Mouse (Mus musculus): ENCODE data around the gene Fbln7. TPM values are rescaled to one million over a fixed set of nuclear protein-coding genes. Genes with fewer than 3 reads are reported as not detected.

Gene Fbln7
- polyA plus RNA-seq (2012; rRNA removed): 3.4 and 3.6 TPM in 2 replicates

DNA sequence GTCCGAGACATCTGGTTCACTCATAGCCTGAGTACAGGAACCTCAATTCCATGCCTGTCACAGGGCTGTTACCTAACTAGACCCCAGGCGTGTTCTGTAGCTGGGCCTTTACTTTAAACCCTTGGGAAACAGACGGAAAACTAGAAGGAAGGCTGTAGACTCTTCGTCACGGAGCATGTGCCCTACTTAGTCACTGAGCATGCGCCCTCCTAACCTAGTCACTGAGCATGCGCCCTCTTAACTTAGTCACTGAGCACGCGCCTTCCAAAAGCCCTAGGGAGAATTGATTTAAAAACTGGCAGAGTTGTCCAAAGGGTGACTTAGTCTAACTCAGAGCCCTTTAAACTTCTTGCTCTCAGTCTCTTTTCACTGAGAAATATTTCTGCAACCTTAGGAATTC lies at the start of gene Fbln7:
TSS of gene Fbln7 (plus strand) at position 346 of the 400 bp plus-strand sequence.
- TF ChIP-seq CTCF (IDR thresholded peaks at IDR 0.05; ENCODE audit: borderline replicate concordance, insufficient read depth, low read depth, low read length): no peak
- no peak for TF ChIP-seq POLR2A (IDR thresholded peaks at IDR 0.05; ENCODE audit: borderline replicate concordance, insufficient read depth, low read length)

DNA sequence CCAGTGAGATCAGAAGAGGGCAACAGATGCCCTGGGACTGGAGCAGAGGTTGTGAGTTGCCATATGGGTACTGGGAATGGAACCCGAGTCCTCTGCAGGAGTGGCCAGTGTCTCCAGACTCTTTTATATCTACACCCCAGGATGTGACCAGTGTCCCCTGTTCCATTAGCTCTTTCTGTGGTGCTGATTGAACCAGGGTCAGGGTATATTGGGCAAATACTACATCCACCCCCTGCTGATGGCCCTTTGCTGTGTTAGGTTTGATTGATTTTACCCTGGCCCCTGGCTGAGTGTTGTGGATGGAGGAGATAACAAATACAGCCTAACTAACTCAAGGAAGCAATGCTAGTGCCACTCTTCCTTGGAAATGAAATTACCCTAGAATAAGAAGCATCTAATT lies 46.5 kb upstream of the Fbln7 start:
- Histone ChIP-seq H3K27ac (ENCODE audit: insufficient read depth, low read length) (no peak overlapping the region), H3K4me3 (replicated peaks; ENCODE audit: insufficient read depth, low read depth, low read length) (no peak overlapping the region), H3K27me3 (ENCODE audit: control insufficient read depth, insufficient read depth, low read length) (no peaks in the 10 kb centered on the region), H3K4me1 (ENCODE audit: control insufficient read depth, insufficient read depth, low read length) (peaks cover 12% of the 10 kb centered on the region)
- no peak for DNase-seq
- 66% methylated on average over 1 of the region's 1 CpGs for WGBS
- TF ChIP-seq CTCF (IDR thresholded peaks at IDR 0.05; ENCODE audit: borderline replicate concordance, insufficient read depth, low read depth, low read length) (no peak), POLR2A (IDR thresholded peaks at IDR 0.05; ENCODE audit: borderline replicate concordance, insufficient read depth, low read length) (no peak)

More for the DNA sequence above, at the start of gene Fbln7:
- Histone ChIP-seq H3K27me3 (ENCODE audit: control insufficient read depth, insufficient read depth, low read length) (no peaks in the 10 kb centered on the region), H3K4me1 (ENCODE audit: control insufficient read depth, insufficient read depth, low read length) (no peaks in the 10 kb centered on the region), H3K27ac (ENCODE audit: insufficient read depth, low read length) (no peak within 1 kb of the TSS), H3K4me3 (replicated peaks; ENCODE audit: insufficient read depth, low read depth, low read length) (peak within 1 kb of the TSS; percentile 50)
- 90% methylated on average over 9 of the region's 9 CpGs for WGBS
- no peak for DNase-seq

DNA sequence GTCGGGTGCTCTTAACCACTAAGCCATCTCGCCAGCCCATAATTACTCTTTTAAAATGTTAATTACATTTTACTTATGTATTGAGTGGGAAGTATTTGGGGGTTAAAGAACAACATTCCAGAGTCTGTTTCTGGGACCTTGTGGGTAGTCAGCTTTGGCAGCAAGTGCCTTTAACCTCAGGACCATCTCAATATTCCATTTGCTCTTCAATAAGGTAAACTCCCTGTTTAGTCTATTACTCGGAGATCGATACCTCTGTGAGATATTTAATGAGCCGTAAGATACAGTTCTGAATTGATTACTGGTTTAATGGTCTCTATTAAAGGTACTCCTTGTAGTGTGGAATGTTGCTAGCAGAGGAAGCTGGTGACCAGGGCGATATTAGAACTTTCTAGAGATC lies 45.9 kb upstream of the Fbln7 start:
- 31% methylated on average over 6 of the region's 6 CpGs for WGBS
- no peak for TF ChIP-seq POLR2A (IDR thresholded peaks at IDR 0.05; ENCODE audit: borderline replicate concordance, insufficient read depth, low read length)
- Histone ChIP-seq H3K27ac (ENCODE audit: insufficient read depth, low read length) (no peak overlapping the region), H3K4me1 (ENCODE audit: control insufficient read depth, insufficient read depth, low read length) (peaks cover 15% of the 10 kb centered on the region), H3K27me3 (ENCODE audit: control insufficient read depth, insufficient read depth, low read length) (no peaks in the 10 kb centered on the region), H3K4me3 (replicated peaks; ENCODE audit: insufficient read depth, low read depth, low read length) (no peak overlapping the region)
- DNase-seq: no peak

DNA sequence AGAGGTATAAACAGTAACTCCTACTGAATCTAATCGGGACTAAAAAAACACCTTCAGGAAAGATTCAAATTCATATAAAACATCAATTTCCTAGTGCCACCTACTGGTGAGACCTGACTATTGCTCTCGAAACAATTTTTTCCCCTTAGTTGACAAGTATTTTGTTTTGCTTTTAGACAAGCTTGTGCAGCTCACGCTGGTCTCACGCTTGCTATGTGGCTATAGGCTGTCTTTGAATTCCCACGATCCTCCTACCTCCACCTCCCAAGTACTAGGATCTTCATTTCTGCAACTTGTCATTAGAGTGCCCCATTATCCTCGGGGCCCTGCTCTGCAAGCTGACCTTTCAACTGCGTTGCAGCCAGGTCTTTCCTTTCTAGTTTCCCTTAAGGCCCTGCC lies 45.4 kb upstream of the Fbln7 start:
- H3K27me3 ChIP-seq (ENCODE audit: control insufficient read depth, insufficient read depth, low read length): no peaks in the 10 kb centered on the region
- TF ChIP-seq CTCF (IDR thresholded peaks at IDR 0.05; ENCODE audit: borderline replicate concordance, insufficient read depth, low read depth, low read length) (peak; percentile 41; the same call in 1 of the 2 replicates), POLR2A (IDR thresholded peaks at IDR 0.05; ENCODE audit: borderline replicate concordance, insufficient read depth, low read length) (peak; percentile 29; the same call in 1 of the 2 replicates)
- peak overlapping the region; percentile 67 for H3K4me3 ChIP-seq (replicated peaks; ENCODE audit: insufficient read depth, low read depth, low read length)
- H3K4me1 ChIP-seq (ENCODE audit: control insufficient read depth, insufficient read depth, low read length): peaks cover 15% of the 10 kb centered on the region
- H3K27ac ChIP-seq (ENCODE audit: insufficient read depth, low read length): peak overlapping the region; percentile 20; the same call in 1 of the 2 replicates
- 0% methylated on average over 7 of the region's 7 CpGs for WGBS
- no peak for DNase-seq

DNA sequence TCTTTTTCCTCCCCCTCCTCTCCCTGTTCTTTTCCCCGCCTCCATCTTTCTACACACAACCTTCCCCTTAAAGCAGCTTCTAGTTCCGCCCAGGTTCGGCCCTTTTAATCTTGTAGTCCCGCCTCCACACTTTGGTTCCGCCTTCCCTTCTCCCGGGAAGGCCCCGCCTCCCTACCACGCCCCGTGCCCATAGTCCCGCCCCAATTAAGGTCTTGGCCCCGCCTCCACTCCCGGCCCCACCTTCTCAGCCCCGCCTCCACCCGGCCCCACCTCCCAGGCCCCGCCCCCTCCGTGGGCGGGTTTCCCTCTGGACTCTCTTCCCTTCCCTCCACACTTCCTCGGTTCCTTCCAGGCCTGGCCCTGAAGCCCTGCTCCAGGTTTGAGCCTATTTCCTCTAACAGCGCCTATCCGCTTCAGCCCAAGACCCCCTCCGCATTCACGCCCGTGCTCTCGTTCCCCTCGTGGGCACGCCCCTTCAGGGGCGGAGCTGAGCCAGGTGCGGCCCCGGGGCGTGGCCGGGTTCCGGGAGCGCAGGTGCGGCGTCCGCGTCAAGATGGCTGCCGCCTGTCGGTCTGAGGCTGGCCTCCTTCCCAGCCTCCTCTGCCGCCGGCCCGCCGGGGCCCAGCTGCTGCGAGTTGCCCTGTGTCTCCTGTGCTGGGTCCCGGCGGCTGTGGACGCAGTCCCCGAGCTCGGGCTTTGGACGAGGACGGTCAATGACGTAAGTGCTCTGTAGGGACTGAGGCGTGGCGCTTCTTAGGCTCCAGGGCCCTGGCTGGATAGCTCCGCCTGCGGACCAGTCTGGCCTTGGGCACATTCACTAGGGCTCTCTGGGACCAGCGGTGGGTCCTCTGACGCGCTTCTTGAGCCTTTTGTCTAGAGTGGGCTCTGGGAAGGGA lies 44.7 kb upstream of the Fbln7 start, which contains the start of gene Tmem87b:
TSS of gene Tmem87b (plus strand) at position 333 of the 896 bp plus-strand sequence.
- Histone ChIP-seq H3K27me3 (ENCODE audit: control insufficient read depth, insufficient read depth, low read length) (no peaks in the 10 kb centered on the region), H3K4me1 (ENCODE audit: control insufficient read depth, insufficient read depth, low read length) (peaks cover 15% of the 10 kb centered on the region), H3K4me3 (replicated peaks; ENCODE audit: insufficient read depth, low read depth, low read length) (peak within 1 kb of the TSS; percentile 88), H3K27ac (ENCODE audit: insufficient read depth, low read length) (peak within 1 kb of the TSS; percentile 95)
- TF ChIP-seq POLR2A (IDR thresholded peaks at IDR 0.05; ENCODE audit: borderline replicate concordance, insufficient read depth, low read length): peak; percentile 83
- TF ChIP-seq CTCF (IDR thresholded peaks at IDR 0.05; ENCODE audit: borderline replicate concordance, insufficient read depth, low read depth, low read length): no peak
- peak; percentile 95 to 99 for DNase-seq
- under 1% methylated on average over 59 of the region's 59 CpGs for WGBS

DNA sequence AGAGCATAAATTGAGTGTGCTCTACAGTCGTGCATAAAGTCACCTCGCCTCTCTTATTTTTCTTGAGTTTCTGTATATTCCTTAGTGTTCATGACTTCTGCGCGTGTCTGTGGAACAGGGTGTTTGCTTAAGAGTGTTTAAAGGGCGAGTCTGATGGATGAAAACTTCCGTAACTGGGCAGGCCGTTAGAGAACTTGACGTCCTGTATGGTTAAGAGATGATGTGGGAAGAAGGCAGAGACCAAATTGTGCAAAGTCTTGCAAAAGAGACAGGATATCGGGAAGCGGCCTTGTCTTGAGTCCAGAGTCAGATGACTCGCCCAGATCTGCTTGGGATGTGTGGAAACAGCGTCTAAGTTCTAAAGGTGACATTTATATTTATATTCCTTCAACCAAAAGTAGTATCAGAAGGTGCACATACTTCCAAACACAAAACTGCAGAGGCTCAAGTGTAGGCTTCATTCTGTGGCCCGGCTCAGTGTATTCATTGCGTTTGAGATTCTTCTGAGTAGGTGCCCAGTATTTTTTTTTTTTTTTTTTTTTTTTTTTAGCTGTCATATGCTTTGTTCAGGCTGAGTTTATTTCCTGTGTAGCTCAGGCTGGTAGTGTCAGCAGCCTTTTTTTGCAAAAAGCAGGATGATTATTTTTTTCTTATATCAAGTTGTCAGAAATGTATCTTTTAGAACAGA lies 43.7 kb upstream of the Fbln7 start:
- Histone ChIP-seq H3K4me1 (ENCODE audit: control insufficient read depth, insufficient read depth, low read length) (peaks cover 15% of the 10 kb centered on the region), H3K27ac (ENCODE audit: insufficient read depth, low read length) (peak overlapping the region; percentile 95), H3K27me3 (ENCODE audit: control insufficient read depth, insufficient read depth, low read length) (no peaks in the 10 kb centered on the region), H3K4me3 (replicated peaks; ENCODE audit: insufficient read depth, low read depth, low read length) (peak overlapping the region; percentile 88)
- TF ChIP-seq CTCF (IDR thresholded peaks at IDR 0.05; ENCODE audit: borderline replicate concordance, insufficient read depth, low read depth, low read length) (no peak), POLR2A (IDR thresholded peaks at IDR 0.05; ENCODE audit: borderline replicate concordance, insufficient read depth, low read length) (no peak)
- DNase-seq: peak in 1 of 2 experiments; percentile 11
- WGBS: 5% methylated on average over 14 of the region's 14 CpGs

DNA sequence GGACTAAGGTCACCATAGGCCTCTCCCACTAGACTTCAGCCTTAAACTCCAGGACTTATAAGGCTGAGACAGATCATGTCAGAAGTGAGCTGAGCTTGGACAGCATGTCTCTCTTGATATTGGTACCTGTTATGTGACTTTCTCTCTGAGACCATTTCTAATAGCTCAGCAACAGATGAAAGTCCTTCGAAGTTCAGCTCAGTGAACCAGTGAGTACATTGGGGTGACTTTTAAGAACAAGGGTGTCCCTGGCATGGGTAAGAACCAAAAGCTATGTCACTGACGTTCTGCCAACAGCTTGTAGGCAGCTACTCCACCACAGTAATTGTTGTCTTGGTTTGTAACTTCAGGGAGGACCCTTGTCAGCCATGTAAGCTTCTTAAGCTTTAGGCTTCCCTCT lies 42.1 kb upstream of the Fbln7 start:
- Histone ChIP-seq H3K27ac (ENCODE audit: insufficient read depth, low read length) (no peak overlapping the region), H3K4me3 (replicated peaks; ENCODE audit: insufficient read depth, low read depth, low read length) (no peak overlapping the region), H3K4me1 (ENCODE audit: control insufficient read depth, insufficient read depth, low read length) (peaks cover 15% of the 10 kb centered on the region), H3K27me3 (ENCODE audit: control insufficient read depth, insufficient read depth, low read length) (no peaks in the 10 kb centered on the region)
- 80% methylated on average over 2 of the region's 2 CpGs for WGBS
- TF ChIP-seq CTCF (IDR thresholded peaks at IDR 0.05; ENCODE audit: borderline replicate concordance, insufficient read depth, low read depth, low read length) (no peak), POLR2A (IDR thresholded peaks at IDR 0.05; ENCODE audit: borderline replicate concordance, insufficient read depth, low read length) (no peak)
- DNase-seq: no peak

Measured in cerebellum, adult 2 months (tissue).